Mouse (Mus musculus): ENCODE results near the gene Kif1a.

Kif1a gene

GRCm38 (mm10) chr1:93098956-93099355, 2.8 kb downstream of the Kif1a start:
- DNase-seq (ENCODE audit: low spot score in 2 of 2), result no peak

- DNase-seq (ENCODE audit: low spot score in 2 of 2), result no peak
Observed at GRCm38 (mm10) chr1:93092582-93092981, 9.2 kb downstream of the Kif1a start.

DNA sequence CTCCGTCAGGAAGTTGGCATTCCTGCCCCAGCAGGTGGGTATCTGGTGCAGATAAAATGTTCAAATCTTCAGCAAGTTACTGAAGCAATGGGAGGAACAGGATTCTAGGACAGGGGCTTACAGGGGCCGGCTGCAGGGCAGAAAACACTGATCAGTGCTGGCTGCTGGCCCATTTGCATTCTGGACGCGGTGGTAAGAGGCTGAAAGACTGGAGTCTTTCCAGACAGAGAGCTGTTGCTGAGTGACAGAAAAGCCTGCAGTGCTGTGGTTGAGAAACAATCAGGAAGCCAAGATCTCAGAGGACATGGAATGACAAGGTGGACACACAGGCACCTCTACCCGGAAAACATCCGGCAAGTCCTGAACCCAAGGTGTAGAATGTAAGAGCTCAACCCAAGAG, 16.6 kb downstream of the Kif1a start:
- DNase-seq (ENCODE audit: low spot score in 2 of 2), result no peak

- DNase-seq (ENCODE audit: low spot score in 2 of 2), result no peak
Observed at GRCm38 (mm10) chr1:93083420-93084285, 18.1 kb downstream of the Kif1a start.

- DNase-seq (ENCODE audit: low spot score in 2 of 2), result no peak
Observed at GRCm38 (mm10) chr1:93082121-93082520, 19.6 kb downstream of the Kif1a start.

- no peak for DNase-seq (ENCODE audit: low spot score in 2 of 2)
Observed at GRCm38 (mm10) chr1:93080930-93081589, 20.7 kb downstream of the Kif1a start.

- DNase-seq (ENCODE audit: low spot score in 2 of 2), result no peak
Observed at GRCm38 (mm10) chr1:93079602-93080001, 22.1 kb downstream of the Kif1a start.

- no peak for DNase-seq (ENCODE audit: low spot score in 2 of 2)
Observed at GRCm38 (mm10) chr1:93072279-93072865, 29.4 kb downstream of the Kif1a start.

- DNase-seq (ENCODE audit: low spot score in 2 of 2), result no peak
Observed at GRCm38 (mm10) chr1:93071487-93071971, 30.2 kb downstream of the Kif1a start.

- no peak for DNase-seq (ENCODE audit: low spot score in 2 of 2)
Observed at GRCm38 (mm10) chr1:93070881-93071280, 30.9 kb downstream of the Kif1a start.

GRCm38 (mm10) chr1:93068553-93068952, 33.2 kb downstream of the Kif1a start:
- no peak for DNase-seq (ENCODE audit: low spot score in 2 of 2)

DNA sequence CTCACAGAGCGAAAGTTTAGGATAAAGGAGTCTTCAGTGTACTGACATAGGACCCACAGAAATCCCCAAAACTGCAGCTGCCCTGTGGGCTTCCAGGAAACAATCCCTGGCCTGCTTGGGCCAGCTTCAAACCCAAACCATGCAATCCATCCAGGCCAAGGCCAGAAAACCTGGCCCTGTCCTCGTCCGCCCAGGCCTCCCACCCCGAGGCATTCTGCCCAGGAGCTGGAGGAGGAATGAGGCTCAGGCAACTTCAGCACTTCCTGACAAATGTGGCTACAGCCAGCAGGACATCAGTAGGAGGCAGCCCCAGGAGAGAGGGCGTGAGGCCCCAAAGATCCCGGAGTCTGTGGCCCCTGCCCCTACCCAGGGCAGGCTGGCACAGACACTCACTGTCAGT, 36.1 kb downstream of the Kif1a start:
- DNase-seq (ENCODE audit: low spot score in 2 of 2), result no peak

DNA sequence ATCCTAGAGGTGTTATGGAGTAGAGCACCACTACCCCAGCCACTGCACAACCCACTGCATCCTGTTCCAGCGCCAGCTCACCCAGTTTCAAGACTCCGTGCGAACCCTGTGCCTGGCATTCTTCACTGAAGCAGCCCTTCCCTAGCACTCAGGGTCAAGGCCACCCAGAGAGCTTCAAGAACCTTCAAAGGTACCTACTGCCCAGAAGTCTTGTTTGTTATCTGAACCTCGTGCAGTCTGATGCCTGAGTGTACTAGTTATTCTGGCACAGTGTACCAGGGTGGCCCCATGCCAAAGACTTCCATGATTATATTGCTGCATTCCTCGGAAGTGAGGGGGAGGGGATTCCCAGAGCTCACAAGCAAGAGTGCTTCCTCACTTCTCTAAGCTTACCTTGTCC, 38.1 kb downstream of the Kif1a start:
- DNase-seq (ENCODE audit: low spot score in 2 of 2), result no peak

- no peak for DNase-seq (ENCODE audit: low spot score in 2 of 2)
Observed at GRCm38 (mm10) chr1:93051124-93051833, 50.5 kb downstream of the Kif1a start.

GRCm38 (mm10) chr1:93050071-93050470, 51.7 kb downstream of the Kif1a start:
- DNase-seq (ENCODE audit: low spot score in 2 of 2), result no peak

- DNase-seq (ENCODE audit: low spot score in 2 of 2), result no peak
Observed at GRCm38 (mm10) chr1:93046153-93046789, 55.5 kb downstream of the Kif1a start.

GRCm38 (mm10) chr1:93035981-93036380, 65.8 kb downstream of the Kif1a start:
- DNase-seq (ENCODE audit: low spot score in 2 of 2), result no peak

GRCm38 (mm10) chr1:93033989-93034388, 67.8 kb downstream of the Kif1a start:
- DNase-seq (ENCODE audit: low spot score in 2 of 2), result no peak

GRCm38 (mm10) chr1:93031199-93031598, 70.6 kb downstream of the Kif1a start:
- no peak for DNase-seq (ENCODE audit: low spot score in 2 of 2)

DNA sequence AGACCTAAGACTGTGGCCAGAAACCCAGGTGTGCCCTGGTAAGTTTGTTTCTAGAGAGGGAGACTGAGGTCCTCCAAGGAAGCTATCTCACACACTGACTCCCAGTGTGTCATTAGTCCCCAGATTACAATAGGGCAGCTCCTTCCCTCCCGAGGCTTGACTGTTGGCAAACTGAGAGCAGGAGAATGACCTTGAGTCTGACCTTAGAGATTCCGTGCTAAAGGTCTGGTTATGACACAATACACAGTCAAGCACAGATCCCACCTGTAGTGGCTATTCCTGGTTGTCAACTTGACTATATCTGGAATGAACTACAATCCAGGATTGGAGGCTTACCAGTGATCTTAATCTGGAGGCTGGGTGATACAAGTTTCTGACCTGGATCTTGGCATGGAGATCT, 71.7 kb downstream of the Kif1a start:
- no peak for DNase-seq (ENCODE audit: low spot score in 2 of 2)

DNA sequence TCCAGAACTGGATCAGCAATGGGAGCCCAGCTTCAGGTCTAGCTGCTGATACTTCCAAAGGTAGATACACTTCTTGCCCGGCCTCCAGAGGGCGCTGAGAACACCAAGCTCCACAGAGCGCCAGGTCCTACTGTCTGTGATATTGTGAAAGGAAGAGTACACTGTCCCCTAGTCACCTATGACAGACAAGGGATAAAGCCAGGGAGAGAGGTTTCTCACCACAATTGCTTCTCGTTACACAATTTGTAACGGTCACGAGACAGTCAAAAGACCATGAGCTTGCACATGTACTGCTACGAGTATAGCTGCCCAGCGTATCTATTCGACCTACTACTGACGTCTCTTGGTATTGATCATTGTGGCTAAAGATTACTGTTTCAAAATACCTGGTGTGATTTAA, 72.4 kb downstream of the Kif1a start:
- DNase-seq (ENCODE audit: low spot score in 2 of 2), result no peak

DNA sequence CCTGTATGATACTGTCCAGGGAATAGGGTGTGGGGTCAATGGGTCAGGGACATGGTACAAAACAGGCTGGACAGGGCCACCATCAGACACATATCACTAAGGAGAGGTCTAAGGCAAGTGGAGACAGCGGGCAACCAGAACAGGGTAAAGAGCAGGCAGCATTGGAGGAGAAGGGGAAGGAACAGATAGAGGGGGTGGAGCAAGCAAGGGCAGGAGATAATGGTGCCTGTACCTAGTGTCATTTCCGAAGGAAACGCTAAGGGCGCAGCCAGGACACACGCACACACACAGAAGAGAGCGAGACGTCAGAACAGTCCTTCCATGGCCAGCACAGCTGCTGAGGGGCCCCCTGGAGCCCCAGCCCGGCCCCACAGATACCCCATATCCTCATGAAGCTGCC, 75.2 kb downstream of the Kif1a start:
- DNase-seq (ENCODE audit: low spot score in 2 of 2), result no peak
